Comparison of ENCODE assay signal across 9 mouse cellular contexts in the genomic region with DNA sequence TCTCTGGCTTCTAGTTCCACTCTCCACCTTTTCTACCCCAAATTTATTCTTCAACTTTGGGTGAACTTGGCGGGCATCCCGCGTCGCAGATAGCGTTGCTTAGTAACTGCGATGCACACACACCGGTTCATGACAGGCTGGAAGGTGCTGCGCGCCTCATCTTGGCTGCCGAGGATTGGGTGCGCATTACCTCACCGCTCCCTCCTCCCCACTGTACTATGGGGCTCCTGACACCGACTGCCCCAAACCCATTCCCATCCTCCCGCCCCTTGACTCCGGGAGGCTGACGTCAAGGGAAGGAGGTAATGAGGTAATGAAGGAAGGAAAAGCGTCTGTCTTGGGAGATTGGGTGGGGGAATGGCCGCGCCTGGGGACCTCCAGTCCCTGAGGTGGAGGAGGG. TPM values are rescaled to one million over a fixed set of nuclear protein-coding genes. Genes with fewer than 3 reads are reported as not detected.
DNase-seq lines count a peak whose midpoint lies in the region; ATAC-seq lines count a peak whose summit lies in the region.
"Had no signal": no experiment of that assay in that cellular context is flagged by ENCODE, and none has a peak within 500 bp of the region (broad histone marks: within the 10 kb centered on the region; RNA-seq: fewer than 3 reads in every experiment).

No protein-coding gene starts in this region.

- peaks cover 100% of the 10 kb centered on the region for H3K27me3 ChIP-seq in hindbrain, embryonic 10.5 days (ENCODE audit: insufficient read depth, poor library complexity, severe bottlenecking)
- H3K27me3 ChIP-seq in hindbrain, embryonic 12.5 days, result peaks cover 99% of the 10 kb centered on the region
- peaks cover 80% of the 10 kb centered on the region for H3K27me3 ChIP-seq in heart, embryonic 11.5 days (ENCODE audit: control insufficient read depth, insufficient read depth, low read length)
- H3K27me3 ChIP-seq in liver, embryonic 11.5 days (replicated peaks; ENCODE audit: control insufficient read depth, insufficient read depth, low read length), result peaks cover 78% of the 10 kb centered on the region

- no peak overlapping the region for H3K27ac ChIP-seq in hindbrain, embryonic 10.5 days
- H3K27ac ChIP-seq in hindbrain, embryonic 12.5 days, result no peak overlapping the region
- no peak overlapping the region for H3K27ac ChIP-seq in heart, embryonic 11.5 days (ENCODE audit: low read depth, low read length)
- H3K27ac ChIP-seq in liver, embryonic 11.5 days (ENCODE audit: low read depth, low read length), result no peak overlapping the region

- peak; percentile 27 for DNase-seq in hindbrain, embryonic 10.5 days (ENCODE audit: low spot score)
- peak; percentile 16 for DNase-seq in brain, adult 2 months (ENCODE audit: low read depth, low spot score)
- DNase-seq in liver, embryonic 11.5 days (ENCODE audit: low spot score), result peak; percentile 49
- no peak for DNase-seq in layer of hippocampus, postnatal 10 days (ENCODE audit: low spot score in 2 of 2)
- no peak for DNase-seq in frontal cortex, postnatal 10 days (ENCODE audit: low spot score in 2 of 2)

- H3K4me1 ChIP-seq in hindbrain, embryonic 10.5 days (replicated peaks), result peaks cover 6% of the 10 kb centered on the region
- H3K4me1 ChIP-seq in hindbrain, embryonic 12.5 days, result 0 out of 2 replicates have a peak, but pooled peaks cover 5% of the 10 kb centered on the region
- peaks cover 7% of the 10 kb centered on the region; the same call in 1 of the 2 replicates for H3K4me1 ChIP-seq in heart, embryonic 11.5 days (ENCODE audit: control insufficient read depth, insufficient read depth, low read length)
- H3K4me1 ChIP-seq in liver, embryonic 11.5 days (replicated peaks; ENCODE audit: control insufficient read depth, insufficient read depth, low read length), result 0 out of 2 replicates have a peak, but pooled peaks cover 3% of the 10 kb centered on the region

- ATAC-seq in hindbrain, embryonic 12.5 days (ENCODE audit: low FRiP score), result no peak
- peak; percentile 79 for ATAC-seq in heart, embryonic 11.5 days (replicated peaks; ENCODE audit: insufficient number of reproducible peaks, low FRiP score, low TSS enrichment)
- 0 out of 2 replicates have a peak, but pooled peaks have one; percentile 56 for ATAC-seq in liver, embryonic 11.5 days (replicated peaks; ENCODE audit: low FRiP score)
- ATAC-seq in erythroblast, adult 5-6 weeks (replicated peaks; ENCODE audit: low FRiP score, poor library complexity, severe bottlenecking), result no peak

- no peaks in the 10 kb centered on the region for H3K9me3 ChIP-seq in hindbrain, embryonic 10.5 days
- no peaks in the 10 kb centered on the region for H3K9me3 ChIP-seq in hindbrain, embryonic 12.5 days (replicated peaks)
- H3K9me3 ChIP-seq in heart, embryonic 11.5 days (replicated peaks; ENCODE audit: control insufficient read depth, low read length), result no peaks in the 10 kb centered on the region
- H3K9me3 ChIP-seq in liver, embryonic 11.5 days (ENCODE audit: control insufficient read depth, low read length), result no peaks in the 10 kb centered on the region

- no peaks in the 10 kb centered on the region for H3K36me3 ChIP-seq in hindbrain, embryonic 10.5 days
- H3K36me3 ChIP-seq in hindbrain, embryonic 12.5 days, result no peaks in the 10 kb centered on the region
- no peaks in the 10 kb centered on the region for H3K36me3 ChIP-seq in heart, embryonic 11.5 days (ENCODE audit: control insufficient read depth, insufficient read depth, low read length)
- H3K36me3 ChIP-seq in liver, embryonic 11.5 days (ENCODE audit: control insufficient read depth, insufficient read depth, low read length), result no peaks in the 10 kb centered on the region

- no peak overlapping the region for H3K4me2 ChIP-seq in hindbrain, embryonic 12.5 days (replicated peaks)
- peak overlapping the region; percentile 31 for H3K4me2 ChIP-seq in heart, embryonic 11.5 days
- H3K4me2 ChIP-seq in liver, embryonic 11.5 days, result no peak overlapping the region

- no peak overlapping the region for H3K4me3 ChIP-seq in hindbrain, embryonic 10.5 days
- no peak overlapping the region for H3K4me3 ChIP-seq in hindbrain, embryonic 12.5 days
- H3K4me3 ChIP-seq in heart, embryonic 11.5 days (ENCODE audit: low read depth, low read length), result peak overlapping the region; percentile 16
- no peak overlapping the region for H3K4me3 ChIP-seq in liver, embryonic 11.5 days (ENCODE audit: low read depth, low read length)

- no peak overlapping the region for H3K9ac ChIP-seq in hindbrain, embryonic 12.5 days
- no peak overlapping the region for H3K9ac ChIP-seq in heart, embryonic 11.5 days (ENCODE audit: low read depth, low read length)
- H3K9ac ChIP-seq in liver, embryonic 11.5 days (ENCODE audit: low read depth, low read length), result no peak overlapping the region

- 0% methylated on average over 19 of the region's 19 CpGs for WGBS in hindbrain, embryonic 10.5 days
- 1% methylated on average over 19 of the region's 19 CpGs for WGBS in hindbrain, embryonic 12.5 days
- under 1% methylated on average over 19 of the region's 19 CpGs for WGBS in heart, embryonic 11.5 days (ENCODE audit: insufficient replicate concordance)
- WGBS in liver, embryonic 11.5 days, result under 1% methylated on average over 19 of the region's 19 CpGs

RNA-seq across cellular contexts. Expression of a gene that starts 8.0 kb away (rescaled TPM):
- polyA plus RNA-seq in hindbrain, embryonic 10.5 days (2016; fragmentation: Nextera tagmentation; extraction: Ambion mirVana), result 0.12 and 0.36 TPM in 2 replicates
- 0.30 and 0.31 TPM in 2 replicates for polyA plus RNA-seq in hindbrain, embryonic 12.5 days (2016; fragmentation: Nextera tagmentation; extraction: Ambion mirVana)
- polyA plus RNA-seq in heart, embryonic 11.5 days (2014; fragmentation: Nextera tagmentation; extraction: Ambion mirVana), result 32.9 and 37.5 TPM in 2 replicates
- 19.6 and 21.3 TPM in 2 replicates for polyA plus RNA-seq in liver, embryonic 11.5 days (2014; fragmentation: Nextera tagmentation; extraction: Ambion mirVana)
- total RNA-seq in erythroblast, adult 5-6 weeks (2015; ENCODE audit: low replicate concordance), result not detected in 2 replicates
- total RNA-seq in erythroblast, adult 5-6 weeks (2017; ENCODE audit: low replicate concordance), result not detected in 2 replicates
- under 1 TPM; 0.18 to 0.39 TPM for total RNA-seq in layer of hippocampus, postnatal 10 days (2021)

RNA-seq across cellular contexts. Expression of a gene that starts 42.5 kb away (rescaled TPM):
- not detected in 2 replicates for polyA plus RNA-seq in hindbrain, embryonic 10.5 days (2016; fragmentation: Nextera tagmentation; extraction: Ambion mirVana)
- polyA plus RNA-seq in hindbrain, embryonic 12.5 days (2016; fragmentation: Nextera tagmentation; extraction: Ambion mirVana), result not detected in 2 replicates
- polyA plus RNA-seq in heart, embryonic 11.5 days (2014; fragmentation: Nextera tagmentation; extraction: Ambion mirVana), result not detected in 2 replicates
- polyA plus RNA-seq in liver, embryonic 11.5 days (2014; fragmentation: Nextera tagmentation; extraction: Ambion mirVana), result not detected in 2 replicates
- total RNA-seq in erythroblast, adult 5-6 weeks (2015; ENCODE audit: low replicate concordance), result not detected in 2 replicates
- not detected in 2 replicates for total RNA-seq in erythroblast, adult 5-6 weeks (2017; ENCODE audit: low replicate concordance)
- not detected for total RNA-seq in layer of hippocampus, postnatal 10 days (2021)
- polyA plus RNA-seq: large intestine, adult 2 months had no signal

Comparison
In these comparisons a context has a peak if more than half of its experiments do, and no peak if none do; other contexts are left out.
1. DNase-seq: peak in hindbrain, embryonic 10.5 days (single experiment), brain, adult 2 months (single experiment) and liver, embryonic 11.5 days (single experiment); none in layer of hippocampus, postnatal 10 days (0 of 2) and frontal cortex, postnatal 10 days (0 of 2).
2. ATAC-seq: peak in heart, embryonic 11.5 days (single experiment) and liver, embryonic 11.5 days (single experiment); none in hindbrain, embryonic 12.5 days (single experiment) and erythroblast, adult 5-6 weeks (single experiment).
3. RNA of a gene that starts 8.0 kb away (polyA plus RNA-seq): 32.9 to 37.5 TPM in heart, embryonic 11.5 days and 19.6 to 21.3 TPM in liver, embryonic 11.5 days; 0.30 to 0.31 TPM in hindbrain, embryonic 12.5 days and 0.12 to 0.36 TPM in hindbrain, embryonic 10.5 days; every median in the first group is over 10 times any median in the second.